Mouse (Mus musculus) erythroid progenitor cell, adult 5-6 weeks (primary cell): ENCODE measurements around the gene Gm20441. TPM values are rescaled to one million over a fixed set of nuclear protein-coding genes. Genes with fewer than 3 reads are reported as not detected.

Experiments used
- ATAC-seq: replicated peaks from 2 replicates; pipeline ENCODE4 v1.8.0; 2016; ENCODE audit warnings: moderate number of reproducible peaks, mild to moderate bottlenecking, moderate TSS enrichment, inconsistent platforms; ENCODE audit not compliant: poor library complexity, low FRiP score, severe bottlenecking
- total RNA-seq, 2 experiments: library from RNA; stranded (forward) in 1 of 2; stranded (reverse) in 1 of 2; fragments of 150-400 nt in 1 of 2; fragments of 186-747, 209-891 nt in 1 of 2; gene quantifications; 2 replicates each; pipeline versions ENCODE4 v1.2.3 to v1.2.4; 2015 to 2017; ENCODE audit warnings: low replicate concordance in 2 of 2

Gene Gm20441
- total RNA-seq (2015; ENCODE audit: low replicate concordance) (not detected in 2 replicates), total RNA-seq (2017; ENCODE audit: low replicate concordance) (not detected in 2 replicates)

DNA sequence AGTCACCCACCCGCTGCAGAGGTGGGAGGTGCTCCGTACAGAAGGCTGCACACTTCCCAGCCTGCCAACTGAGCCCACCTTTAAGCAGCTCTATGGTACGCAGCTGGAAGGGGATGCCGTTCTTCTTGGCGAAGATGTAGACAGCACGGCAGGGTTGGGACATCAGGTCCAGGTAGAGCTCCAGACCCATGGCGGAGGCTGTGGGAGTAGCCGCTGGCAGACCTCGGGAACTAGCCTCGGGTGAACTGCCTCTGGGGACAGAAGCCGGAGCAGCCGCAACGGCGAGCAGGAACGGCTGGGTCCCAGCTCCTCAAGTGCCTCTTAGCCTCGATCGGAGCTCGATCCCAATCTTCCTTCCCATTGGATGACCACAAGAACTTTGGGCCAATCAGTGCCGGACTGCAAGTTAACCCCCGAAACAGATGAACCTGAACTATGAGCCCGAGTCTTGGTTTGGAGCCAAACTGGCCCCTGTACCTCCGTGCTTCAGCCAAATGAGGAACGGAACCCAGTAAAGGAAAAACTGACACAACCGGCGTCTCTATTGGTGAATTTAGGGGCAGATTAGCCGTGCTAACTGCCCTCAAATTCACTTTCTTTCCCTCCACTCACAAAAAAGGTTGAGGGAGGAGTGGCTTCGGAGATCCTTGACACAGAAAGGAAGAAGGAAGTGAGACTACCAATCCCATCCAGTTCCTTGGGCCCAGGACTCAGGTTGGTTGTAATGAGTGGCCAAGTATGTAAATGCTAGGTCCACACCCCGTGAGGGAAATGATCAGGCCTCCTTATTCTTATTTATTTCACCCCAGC lies at the start of gene Gm20441, which contains the start of gene Gstt3:
Gene Gm20441, minus strand, starts transcription at position 186 of the 810 bp plus-strand sequence.
Gene Gstt3, minus strand, starts transcription at position 646 of the 810 bp plus-strand sequence.
- ATAC-seq: peak; percentile 26; the same call in 1 of the 2 replicates

DNA sequence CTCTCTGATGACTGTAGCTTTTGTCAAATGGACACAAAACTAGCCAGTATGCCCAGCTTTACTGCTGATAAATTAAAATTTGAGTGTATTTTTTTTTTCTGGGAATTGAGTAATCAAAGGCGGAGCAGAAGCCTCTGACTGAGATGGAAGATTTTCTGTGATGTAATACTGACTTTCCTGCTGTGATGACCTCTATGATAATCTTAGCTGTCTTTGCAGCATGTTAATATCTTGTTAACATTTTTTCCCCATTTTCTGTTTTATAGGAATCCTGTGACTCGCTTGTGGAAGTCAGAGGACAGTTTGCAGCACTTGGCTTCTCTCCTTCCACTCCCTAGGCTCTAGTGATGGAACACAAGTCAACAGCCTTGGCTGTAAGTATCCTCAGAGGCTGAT lies 49.5 kb upstream of the Gm20441 start:
- ATAC-seq: no peak

DNA sequence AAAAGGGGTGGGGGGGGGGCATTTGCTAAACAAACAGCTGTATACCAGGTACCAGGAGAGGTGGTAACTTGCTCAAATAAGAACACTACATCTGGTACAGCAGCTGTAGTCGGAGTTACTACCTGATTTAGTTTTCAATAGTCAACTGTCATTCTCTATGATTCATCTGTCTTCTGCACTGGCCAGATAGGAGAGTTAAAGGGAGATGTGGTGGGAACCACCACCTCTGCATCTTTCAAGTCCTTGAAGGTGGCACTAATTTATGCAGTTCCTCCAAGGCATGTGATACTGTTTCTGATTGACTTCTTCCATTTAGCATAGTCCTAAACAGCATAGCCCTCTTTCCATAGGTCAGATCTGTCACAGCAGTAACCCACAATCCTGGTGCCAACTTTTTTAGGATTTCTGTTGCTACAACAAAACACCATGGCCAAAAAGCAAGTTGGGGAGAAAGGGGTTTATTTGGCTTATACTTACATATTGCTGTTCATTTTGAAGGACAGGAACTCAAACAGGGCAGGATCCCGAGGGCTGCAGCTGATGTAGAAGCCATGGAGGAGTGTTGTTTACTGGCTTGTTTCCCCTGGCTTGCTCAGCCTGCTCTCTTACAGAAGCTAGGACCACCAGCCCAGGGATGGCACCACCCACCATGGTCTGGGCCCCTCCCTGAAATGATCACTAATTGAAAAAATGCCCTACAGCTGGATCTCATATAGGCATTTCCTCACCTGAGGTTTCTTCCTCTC lies 48.9 kb upstream of the Gm20441 start:
- no peak for ATAC-seq

DNA sequence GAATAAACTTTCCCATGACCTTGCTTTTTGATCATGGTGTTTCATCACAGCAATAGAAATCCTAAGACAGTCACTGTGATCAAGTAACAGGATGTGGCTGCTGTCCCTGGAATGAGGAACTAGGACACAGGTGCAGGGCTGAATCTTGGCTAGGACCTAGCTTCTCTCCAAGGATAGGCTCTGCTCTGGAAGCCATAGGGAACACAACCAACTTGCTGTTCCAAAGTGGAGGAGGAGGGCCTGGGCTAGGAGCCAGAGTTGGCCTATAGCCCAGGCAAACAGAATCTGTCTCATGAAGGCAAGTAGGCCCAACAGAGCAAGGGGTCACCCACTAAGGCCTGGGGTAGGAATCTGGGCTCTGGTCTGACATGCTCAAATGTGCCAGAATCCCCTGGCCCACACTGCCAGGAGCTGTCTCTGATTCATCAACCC lies 47.8 kb upstream of the Gm20441 start:
- ATAC-seq: no peak

DNA sequence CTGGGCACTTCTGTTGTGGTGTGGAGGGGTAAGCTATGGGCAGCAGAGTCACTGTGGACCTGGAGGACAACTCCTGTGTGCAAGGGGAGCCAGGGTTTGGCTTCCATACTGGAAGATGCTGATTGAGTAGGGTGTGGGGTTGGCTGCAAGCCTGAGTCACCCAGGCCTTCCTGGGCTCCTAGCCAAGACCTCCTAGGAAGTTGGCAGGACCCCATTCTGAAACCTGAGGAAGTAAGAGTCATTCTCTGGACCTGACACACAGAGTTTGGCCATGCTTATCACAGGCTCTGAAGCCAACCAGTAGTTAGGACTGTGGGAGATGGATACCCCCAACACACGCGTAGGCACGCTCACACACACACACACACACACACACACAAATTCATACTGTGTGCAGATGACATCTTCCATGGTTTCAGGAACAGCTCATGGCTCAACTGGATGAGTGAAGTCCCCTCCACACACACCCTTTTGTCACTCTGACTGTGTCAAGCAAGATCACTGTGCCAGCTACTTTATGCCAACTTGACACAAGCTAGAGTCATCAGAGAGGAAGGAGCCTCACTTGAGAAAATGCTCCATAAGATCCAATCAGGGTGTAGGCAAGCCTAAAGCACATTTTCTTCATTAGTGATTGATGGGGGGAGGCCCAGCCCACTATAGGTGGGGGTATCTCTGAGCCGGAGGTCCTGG lies 47.1 kb upstream of the Gm20441 start:
- ATAC-seq: 0 out of 2 replicates have a peak, but pooled peaks have one; percentile 22

DNA sequence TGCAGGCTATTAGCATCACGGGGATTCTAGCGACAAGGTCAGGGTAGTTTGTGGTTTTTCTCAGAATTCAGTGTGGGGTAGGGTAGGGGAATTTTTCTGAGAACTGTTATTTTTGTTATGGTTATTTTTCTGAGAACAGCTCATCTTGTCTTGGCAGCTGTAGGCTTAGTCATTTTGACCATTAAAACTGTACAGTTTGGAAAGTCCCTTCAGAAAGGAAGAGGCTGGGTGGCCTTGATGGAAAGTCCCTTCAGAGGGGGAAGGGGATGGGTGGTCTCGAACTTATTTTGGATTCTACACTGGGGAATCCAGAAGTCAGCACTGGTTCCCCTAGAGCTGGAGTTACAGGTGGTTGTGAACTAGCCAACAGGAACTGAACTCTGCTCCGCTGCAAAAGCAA lies 43.8 kb upstream of the Gm20441 start:
- no peak for ATAC-seq

DNA sequence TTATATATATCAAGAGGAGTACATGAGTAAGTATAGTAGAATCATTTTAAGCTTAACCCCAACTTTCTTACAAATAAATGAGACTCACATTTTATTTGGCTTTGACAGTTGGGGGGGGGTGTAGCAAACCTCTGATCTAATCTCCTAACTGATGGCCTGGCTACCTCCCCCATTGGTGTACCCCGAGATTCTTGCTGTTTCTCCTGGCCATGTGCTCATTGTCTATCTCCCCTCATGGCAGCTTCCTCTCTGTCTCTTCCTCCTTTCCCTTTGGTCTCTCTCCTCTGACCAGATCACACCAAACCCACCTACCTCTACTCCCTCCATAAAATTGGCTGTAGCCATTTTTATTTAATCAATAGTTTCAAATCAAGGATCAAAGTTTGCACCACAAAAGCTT lies 43.0 kb upstream of the Gm20441 start:
- ATAC-seq: no peak

DNA sequence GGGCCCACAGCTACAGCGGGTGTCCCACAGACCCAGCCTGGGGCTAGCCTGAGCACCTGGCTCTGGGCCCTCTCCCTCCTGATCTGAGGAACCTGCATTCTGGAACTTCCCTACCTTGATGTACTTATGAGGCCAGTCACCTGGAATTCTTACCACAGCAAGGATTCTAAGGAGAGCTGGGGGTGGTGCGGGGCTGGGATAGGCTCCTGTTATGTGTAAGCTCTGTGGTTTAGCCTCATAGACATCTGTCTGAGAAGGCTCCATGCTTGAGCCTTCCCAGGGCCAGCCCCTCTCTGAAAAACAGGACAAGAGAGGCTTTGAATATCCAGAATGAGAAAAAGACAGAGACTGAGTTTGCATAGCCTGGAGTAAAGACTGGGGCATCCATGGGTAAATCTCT lies 41.7 kb upstream of the Gm20441 start, which contains the start of gene Gstt4:
Gene Gstt4, minus strand, starts transcription at position 101 of the 400 bp plus-strand sequence.
- ATAC-seq: no peak

DNA sequence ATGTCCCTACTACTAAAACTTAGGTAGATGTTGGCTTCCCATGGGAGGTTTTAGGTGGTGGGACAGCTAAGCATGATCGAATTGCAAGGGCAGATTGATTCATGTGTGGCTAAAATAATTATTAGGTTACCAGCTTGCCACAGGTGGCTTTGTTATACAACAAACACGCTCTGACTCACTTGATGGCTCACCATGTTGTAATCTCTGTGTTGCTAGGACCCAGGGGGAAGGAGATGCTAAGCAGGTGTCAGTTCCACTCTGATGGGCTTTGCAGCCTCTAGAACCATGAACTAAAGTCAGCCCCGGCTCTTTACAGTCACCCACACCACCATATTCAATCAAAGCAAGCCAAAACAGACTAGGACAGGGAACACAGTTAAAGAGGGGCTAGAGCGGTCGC lies 39.1 kb upstream of the Gm20441 start:
- no peak for ATAC-seq

DNA sequence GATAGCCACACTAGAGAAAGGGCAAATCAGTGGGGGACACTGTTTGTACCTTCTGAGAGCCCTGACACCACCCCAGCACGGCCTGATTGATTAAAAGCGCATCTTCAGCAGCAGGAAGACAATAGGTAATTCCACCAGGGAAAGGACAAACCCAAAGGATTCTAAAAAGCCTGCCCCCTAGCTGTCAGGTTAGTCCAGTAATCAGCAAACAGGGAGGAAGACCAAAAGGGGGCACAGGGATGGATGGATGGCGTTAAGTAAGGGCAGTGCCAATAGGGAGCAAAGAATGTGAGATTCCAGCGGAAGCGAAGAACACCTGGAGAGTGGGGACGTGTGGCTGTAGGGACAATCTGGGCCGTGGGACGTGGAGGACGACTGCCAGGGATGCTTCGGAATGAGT lies 37.9 kb upstream of the Gm20441 start:
- ATAC-seq: no peak

DNA sequence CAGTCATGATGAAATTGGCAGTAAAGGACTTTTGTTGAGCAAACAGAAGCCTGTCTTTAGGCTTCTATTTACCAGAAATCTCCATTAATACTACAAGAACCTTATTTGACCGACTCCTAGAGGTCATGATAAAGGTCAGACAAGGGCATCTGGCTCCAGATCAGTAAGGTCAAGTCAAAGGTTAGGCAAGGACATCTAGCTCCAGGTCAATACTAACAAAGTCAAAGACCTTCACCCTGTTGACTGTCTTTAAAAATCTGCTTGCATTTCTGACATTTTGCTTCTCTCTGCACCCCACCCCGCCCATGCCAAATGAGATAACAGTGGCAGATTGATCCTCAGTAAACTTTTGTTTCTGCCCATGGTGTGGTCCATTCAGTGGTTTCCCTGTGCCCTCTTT lies 23.5 kb upstream of the Gm20441 start:
- ATAC-seq: no peak

DNA sequence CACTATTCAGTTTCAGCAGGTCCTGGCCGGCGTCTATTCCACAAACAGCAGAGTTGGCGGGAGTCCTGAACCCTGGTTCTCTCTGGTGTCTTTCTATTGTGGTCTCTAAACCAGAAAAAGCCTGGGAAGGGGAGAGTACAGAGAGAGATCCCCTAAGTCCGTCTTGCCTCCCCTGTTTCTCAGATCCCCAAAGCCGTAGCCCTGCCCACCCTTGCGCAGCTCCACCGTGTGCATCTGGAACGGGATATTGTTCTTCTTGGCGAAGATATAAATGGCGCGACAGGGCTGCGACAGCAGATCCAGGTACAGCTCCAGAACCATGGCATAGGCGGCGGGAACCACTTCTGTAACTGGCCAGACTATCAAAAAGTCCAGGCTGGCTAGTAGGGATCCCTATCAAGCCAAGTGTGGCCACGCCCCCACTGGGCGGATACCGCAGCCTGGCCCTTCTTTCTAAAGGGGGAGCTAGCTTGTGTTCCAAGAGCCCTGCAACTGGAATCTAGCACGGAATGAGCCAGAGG lies 17.5 kb upstream of the Gm20441 start, which contains the start of gene Gstt1:
Gene Gstt1, minus strand, starts transcription at position 409 of the 521 bp plus-strand sequence.
- ATAC-seq: peak; percentile 95

DNA sequence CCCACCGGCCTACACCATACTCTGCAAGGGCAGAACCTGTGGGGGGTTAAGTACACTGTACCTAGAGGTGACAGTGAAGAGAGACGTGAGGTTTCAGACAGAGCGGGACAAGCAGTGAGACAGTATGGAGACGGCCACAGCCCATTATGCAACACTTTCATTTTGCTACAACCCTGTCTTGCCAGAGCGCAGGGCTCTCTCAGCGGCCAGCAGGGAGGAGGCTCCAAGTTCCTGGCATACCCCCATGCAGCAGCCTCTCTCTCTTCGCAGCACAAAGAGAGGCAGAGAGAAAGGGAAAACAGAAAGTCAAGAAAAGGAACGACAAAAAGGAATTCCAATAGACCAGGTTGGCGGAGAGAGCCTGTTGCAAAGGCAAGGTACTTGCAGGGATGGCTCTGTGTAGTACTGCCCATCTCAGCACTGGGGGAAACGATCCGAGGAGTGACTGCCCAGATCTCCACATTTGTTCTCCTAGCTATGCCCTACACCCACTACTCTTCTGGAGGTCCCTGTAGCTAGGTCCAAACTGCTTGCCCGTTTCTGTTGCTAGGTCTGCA lies 16.9 kb upstream of the Gm20441 start:
- peak; percentile 67 for ATAC-seq

DNA sequence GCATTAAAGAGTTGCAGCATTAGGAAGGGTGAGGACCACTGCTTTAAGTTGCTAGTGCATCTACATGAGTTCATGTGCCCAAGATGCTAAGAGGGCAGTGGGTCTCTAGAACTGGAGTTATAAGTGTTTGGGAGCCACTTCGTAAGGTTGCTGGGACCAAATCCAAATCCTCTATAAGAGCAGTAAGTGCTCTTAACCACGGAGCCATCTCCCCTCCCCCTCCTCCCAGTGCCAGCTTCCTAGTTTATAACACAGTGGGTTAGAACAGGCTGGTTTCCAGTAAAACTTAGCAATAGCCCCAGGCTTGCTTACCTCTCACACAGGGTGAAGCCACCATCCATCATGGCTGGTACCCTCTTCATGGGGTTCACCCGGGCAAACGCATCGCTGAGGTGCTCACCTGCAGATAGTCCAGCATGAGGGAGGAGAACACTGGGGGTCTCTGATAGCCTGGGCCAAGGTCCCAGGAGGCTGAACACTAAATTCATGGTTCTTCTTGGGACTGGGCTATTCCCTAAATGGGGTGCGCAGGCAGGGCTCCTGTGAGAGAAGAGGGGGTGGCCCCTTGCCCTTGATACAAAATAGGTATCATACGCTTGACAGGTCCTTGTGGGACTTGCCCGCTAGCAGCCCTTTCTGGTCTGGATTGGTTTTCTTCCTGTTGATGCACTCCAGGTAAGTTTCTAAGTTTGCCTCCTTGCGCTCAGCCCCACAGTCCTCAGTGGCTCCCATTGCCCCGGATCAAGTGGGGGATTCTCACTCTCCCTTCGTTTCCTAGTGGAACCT lies 16.2 kb upstream of the Gm20441 start:
- ATAC-seq: no peak

DNA sequence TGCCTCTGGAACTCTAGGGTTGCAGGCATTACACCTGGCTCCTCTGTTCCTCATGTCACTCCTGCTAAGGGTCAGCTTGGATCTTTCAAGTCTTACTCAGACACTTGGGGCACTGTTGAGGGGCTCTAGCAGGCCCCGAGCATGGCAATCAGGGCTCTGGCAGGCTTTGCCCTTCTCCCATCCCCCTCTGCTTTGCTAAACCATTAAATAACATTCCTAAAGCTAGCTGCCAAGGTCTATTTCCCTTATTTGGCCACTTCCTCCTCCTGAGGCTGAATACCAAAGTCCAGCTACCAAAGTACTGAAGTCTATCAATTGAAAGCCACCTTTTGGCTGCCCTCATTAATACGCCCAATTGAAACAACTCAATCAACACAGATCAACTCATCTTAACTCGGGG lies 14.1 kb upstream of the Gm20441 start:
- ATAC-seq: no peak

DNA sequence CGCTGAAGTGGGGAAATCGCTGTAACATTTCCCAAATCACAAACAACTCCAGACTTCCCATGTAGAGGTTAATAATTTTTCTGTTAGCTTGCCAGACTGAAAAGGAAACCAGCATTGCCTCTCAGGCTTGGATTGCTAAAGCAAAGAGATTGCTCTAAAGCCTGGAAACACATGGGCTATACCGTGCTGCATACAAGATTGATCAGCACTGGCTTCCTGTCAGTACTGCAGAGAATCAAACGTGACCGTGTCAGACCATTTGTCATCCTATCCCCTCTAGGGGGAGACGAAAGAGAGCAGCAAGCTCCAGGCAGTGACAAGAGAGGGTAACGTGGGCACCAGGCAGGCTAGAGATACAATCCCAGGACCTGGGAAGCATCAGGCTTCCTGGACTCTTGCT lies 10.0 kb upstream of the Gm20441 start:
- ATAC-seq: no peak

DNA sequence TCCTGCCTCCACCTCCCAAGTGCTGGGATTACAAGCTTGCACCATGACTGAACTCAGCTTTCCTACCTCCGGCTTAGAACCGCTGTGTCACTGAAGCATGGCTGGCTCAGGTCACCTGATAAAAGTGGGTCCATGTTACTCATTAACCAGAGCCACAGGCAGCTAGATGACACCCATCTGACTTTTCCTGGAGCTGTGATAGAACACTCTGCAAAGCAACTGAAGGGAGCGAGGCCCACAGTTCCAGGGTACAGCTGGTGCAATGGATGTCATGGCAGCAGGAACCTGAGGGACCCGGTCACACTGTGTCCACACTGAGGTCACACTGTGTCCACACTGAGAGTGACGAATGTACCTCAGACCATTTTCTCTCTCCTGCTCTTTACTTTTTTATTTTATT lies 9.1 kb upstream of the Gm20441 start:
- no peak for ATAC-seq

DNA sequence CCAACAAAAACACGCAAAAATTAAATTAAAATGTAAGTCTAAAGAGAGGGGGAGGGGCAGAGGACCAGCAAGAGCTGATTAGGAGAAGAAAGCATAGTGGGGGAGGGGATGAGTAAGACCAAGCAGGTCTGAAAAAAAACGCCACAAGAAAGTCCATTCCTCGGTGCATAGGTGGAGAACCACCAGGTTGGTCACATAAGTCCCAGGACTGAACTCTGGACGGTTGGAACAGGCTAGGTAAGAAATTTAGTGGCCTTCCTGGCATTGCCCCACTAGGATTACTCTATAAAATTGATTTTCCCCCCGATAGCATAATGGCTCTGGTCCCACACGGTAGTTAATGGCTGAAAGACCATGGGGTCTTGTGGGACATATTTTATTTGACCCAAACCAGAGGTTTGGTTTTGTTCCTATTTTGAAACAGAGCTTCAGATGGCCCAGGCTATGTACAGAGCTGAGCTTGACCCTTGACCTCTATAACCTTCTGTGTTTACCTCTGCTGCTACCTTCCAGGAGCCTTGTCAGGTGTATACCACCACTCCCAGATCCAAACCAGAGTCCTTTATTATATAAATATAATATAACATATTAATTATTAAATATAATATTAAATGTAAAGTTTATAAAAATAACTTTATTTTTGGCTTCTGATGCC lies 8.5 kb upstream of the Gm20441 start:
- no peak for ATAC-seq
